Mouse (Mus musculus) adrenal gland, adult 18-20 months (tissue): Measurements from ENCODE around the gene Slc6a21. TPM values are rescaled to one million over a fixed set of nuclear protein-coding genes. Genes with fewer than 3 reads are reported as not detected.
"Not testable (repeated sequence)": the region's sequence is repeated elsewhere in the genome, so short reads cannot be mapped to it uniquely, and the experiment has no call there.

Source experiments
- DNase-seq, 2 experiments: peaks; one replicate each; pipeline ENCODE4 v3.0.0; 2021 to 2022; ENCODE audit warnings: low spot score in 2 of 2
- total RNA-seq, 2 experiments: library from RNA; stranded (reverse); gene quantifications; 1 replicate in 1 of 2; 2 replicates in 1 of 2; pipeline ENCODE4 v1.2.3; 2021

The Slc6a21 gene
- total RNA-seq, 2 experiments from 2014 or later, result 0.19 TPM; not detected in 1

DNA sequence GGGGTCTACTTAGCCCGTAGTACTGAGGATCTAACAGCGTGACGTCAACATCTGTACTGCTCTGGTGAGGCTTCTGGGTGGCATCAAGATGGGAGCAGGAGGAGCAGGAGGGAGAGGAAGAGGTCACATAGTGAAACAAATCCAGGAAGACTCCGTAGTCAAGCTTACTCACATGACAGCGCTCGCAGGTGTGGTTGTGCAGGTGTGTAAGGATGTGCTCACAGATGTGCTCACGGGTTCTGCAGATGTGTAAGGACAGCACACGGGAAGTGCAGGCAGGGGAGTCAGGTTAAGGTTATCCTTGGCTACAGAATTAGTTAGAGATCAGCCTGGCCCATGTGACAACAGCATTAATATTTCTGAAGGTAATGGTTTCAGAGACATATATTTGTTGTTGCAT lies 23.5 kb upstream of the Slc6a21 start:
- no peak for DNase-seq

DNA sequence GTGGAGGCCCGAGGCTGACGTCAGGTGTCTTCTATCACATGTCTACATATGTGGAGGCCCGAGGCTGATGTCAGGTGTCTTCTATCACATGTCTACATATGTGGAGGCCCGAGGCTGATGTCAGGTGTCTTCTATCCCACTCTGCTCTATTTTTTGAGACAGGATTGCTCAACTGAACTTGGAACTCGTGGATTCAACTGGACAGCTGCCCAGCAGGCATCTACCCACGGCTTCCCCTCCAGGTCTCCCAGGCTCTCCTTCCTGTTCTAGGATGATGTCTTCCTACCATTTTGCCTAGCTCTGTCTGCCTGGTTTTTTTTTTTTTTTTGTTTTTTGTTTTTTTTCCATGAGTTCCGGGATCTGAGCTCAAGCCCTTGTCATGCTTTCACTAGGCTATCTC lies 21.5 kb upstream of the Slc6a21 start:
- DNase-seq, result not testable (repeated sequence)

DNA sequence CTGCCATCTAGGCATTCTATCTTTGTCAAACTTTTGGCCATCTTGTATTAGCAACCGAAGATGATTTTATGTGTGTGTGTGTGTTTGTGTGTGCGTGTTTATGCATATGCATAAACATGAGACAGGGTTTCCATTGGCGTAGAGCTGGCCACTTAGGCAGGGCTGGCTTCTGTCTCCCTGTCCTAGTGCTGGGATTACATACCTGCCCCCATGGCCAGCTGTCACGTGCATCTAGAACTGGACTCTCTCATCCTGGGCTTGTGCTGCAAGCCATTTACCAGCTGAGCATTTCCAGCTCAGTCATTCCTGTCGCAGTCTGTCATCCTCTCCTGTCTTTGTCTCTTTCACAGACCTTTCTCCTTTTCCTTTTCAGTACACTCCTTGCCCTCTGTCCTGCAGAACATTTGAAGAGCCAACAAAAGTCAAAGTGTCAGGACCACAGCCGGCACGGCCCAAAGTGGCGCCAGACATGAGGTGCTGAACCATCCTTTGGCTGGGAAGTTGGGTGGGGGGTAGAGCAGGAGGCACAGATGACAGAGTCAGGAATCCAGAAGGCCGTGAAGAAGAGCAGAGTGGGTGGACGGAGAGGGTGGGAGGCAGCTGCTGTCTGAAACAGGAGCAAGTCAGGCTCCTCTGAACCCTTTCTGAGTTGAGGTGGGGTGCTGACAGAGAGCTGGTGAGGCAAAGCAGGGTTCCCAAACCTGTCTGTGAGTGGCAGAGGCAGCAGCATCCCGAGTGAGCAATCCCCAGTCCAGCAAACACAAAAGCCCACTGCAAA lies 20.1 kb upstream of the Slc6a21 start:
- no peak for DNase-seq

DNA sequence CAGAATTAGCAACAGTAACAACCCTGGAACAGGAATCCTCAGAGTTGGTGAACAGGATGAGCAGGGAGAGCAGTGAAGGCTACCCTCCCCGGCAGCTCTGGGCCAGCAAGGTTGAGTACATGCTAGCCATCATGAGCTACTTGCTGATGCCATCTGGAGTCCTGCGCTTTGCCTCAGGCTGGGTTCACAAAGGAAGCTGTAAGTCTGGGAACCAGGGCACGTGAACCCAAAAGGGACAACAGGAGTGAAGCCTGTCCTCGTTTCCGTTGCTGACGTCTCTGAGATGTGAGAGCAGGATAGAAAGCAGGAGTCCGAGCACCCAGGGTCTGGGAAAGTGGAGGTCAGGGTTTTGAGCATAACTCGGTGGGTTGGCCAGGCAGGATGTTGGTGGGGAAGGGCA lies 18.0 kb upstream of the Slc6a21 start:
- DNase-seq, result no peak

DNA sequence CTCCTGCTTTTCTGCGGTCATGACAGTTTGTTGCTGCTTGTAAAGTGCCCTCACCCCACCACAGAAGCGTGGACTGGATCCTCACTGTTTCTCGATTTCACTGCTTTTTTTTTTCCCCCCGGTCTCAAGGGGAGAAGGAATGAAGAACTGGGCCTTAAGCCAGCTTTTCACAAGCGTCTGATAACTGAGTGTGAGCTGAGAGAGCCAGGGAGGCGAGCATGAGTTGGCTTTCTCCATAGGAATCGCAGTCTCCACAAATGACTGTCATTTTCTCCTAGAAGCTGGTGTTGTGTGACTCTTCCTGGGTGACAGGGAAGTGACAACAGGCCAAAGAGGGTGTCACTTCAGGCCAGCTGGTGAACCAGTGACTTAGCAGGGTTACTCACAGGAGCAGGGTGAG lies 15.0 kb upstream of the Slc6a21 start:
- no peak for DNase-seq

DNA sequence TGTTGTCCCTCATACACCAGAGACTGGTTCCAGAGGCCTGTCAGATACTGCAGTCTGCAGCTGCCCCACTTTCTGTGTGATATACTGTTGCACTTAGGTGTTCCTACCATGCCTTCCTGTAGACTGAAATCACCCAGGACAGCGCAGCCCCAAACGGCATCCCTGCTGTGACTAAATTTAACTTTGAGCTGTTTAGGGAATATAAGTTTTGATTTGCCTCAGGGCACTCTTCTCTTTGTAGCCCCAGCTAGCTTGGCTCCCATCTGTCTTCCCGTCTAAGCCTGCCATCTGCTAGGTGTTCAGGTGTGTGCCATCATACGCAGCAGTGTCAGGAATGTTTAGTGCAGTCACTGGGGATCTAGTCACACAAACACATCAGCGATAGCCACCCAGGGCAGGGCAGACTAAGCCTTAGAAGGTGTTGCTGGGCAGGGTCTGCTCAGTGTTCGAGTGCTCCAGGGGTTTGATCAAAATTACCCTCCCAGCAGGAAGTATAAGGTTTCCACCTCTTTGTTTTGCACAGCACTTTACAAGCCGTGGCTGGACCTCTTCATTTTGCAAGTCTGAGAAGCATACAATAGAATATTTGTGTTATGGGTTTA lies 14.2 kb upstream of the Slc6a21 start:
- no peak for DNase-seq

DNA sequence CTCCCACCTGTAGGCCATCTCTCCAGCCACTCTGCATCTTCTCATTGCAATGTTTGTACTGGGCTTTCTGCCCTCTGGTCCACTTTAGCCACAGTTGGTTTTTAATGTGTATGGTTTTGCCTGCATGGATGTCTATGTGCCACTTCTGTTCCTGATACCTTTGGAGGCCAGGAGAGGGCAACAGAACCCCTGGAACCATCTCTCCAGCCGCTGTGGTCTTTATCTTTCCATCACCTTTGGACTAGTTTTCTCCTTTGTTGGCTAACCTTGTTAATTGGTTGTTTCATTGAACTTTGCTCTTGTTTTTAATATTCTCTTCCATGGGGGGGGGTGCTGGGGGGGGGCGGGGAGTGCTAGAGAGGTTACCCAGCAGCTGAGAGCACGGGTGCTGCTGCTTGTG lies 13.0 kb upstream of the Slc6a21 start:
- no peak for DNase-seq

DNA sequence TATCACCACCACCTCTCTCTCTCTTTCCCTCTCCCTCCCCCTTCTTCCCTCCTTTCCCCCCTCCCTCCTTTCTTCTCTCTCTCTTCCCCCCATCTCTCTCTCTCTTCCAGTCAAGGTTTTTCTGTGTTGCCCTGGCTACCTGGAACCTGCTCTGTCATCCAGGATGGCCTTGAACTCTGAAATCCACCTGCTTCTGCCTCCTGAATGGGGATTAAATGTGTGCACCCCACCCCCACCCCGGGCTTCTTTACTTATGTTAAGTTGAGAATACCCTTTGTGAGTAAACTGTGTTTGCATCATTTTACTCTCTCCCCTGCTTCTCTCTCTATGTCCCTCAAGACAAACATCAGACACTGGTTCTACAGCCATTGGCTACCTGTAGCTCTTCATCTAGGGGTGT lies 11.8 kb upstream of the Slc6a21 start:
- DNase-seq, result no peak

DNA sequence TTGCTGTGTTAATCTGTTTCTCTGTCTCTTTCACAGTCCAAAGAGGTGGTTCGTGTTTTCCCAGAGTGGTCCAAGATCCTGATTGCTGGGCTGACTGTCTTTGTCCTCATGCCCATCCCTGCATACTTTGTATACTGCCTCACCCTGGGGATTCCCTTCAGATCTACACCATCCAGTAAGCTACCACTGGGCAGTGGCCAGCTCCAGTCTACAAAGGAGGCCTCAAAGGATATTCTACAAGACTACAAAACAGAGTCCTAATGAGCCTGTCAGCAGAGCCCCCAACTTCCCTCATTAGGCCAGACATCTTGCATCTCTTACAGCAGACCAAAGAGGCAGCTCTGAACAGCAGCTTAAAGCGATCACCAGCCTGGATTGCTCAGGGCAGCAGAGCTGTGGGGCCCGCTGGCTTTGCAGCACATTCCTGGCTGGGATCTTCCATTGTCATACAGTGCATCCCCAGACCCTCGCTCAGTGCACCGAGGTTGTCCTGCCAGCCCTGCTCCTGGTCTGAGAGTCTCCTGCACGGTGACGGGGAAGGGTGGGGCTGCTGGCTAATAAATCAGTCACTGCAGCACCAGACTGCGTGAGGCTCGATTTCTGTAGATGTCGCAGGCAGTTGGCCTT lies 4.4 kb upstream of the Slc6a21 start:
- no peak for DNase-seq

DNA sequence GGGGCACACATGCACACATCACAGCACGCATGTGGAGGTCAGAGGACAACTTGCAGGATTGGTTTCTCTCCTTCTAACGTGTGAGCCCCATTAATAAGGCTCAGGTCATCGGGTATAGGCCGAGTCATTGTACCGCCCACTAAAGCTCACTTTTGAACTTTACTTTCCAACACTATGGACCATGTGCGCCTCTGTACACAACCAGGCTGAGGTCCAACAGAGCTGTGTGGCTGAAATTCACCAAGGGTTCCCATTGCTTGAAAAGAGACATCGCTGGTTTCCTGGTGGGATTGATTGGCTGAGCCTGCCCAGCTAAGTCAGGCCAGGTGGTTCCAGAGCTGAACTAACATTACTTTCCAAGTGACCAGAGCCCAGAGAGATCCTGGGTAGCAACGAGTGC lies 3.6 kb upstream of the Slc6a21 start:
- no peak for DNase-seq

DNA sequence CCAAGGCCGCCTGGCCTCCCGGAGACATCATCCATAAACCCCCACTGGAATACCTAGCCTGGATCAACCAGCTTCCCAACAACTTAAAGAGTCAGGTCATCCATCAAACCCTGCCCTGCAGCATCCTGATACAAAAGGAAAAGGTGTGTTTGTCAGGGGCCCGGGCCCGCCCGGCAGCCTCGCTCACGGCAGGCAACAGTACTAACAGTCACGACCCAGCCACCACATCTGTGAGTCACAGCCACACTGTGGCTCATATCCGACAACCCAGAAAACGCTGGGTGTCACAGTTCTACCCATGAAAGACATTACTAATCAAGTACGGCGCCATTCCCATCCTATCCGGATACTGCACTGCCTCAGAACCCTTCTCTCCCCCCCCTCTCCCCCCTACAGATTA lies 9.2 kb downstream of the Slc6a21 start:
- DNase-seq, result no peak

DNA sequence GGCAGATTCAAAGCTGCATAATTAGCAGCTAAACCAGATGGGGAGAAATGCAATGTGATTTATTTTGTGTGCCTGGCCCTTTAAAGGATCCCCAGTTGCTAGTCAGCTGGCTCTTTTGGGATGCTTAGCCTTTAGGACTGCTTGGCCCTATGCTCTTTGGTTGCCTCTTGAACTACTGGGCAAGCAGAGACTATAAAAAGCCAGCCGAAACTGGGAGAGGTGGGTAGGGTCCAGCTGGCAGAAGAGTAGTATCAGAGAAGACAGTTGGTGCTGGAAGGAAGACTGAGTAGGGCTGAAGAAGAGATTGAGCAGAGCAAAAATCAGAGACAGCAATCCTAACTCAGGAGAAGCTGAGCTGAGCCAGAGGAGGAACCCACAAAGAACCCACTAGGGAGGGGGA lies 19.3 kb downstream of the Slc6a21 start:
- no peak for DNase-seq

DNA sequence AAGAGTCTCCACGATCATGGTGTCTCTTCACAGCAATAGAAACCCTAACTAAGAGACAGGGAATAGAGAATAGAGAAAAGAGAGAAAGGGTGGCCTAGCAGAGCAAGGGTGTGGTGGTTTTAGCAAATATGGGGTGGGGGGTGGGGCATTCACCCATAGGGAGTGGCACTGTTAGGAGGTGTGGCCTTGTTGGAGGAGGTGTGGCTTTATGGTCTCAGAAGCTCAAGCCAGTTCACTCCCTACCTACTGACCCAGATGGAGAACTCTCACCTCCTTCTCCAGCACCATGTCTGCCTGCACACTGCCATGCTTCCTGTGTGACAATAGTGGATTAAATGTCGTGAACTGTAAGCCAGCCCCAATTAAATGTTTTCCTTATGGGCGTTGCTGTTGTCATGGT lies 20.2 kb downstream of the Slc6a21 start:
- DNase-seq, result no peak

DNA sequence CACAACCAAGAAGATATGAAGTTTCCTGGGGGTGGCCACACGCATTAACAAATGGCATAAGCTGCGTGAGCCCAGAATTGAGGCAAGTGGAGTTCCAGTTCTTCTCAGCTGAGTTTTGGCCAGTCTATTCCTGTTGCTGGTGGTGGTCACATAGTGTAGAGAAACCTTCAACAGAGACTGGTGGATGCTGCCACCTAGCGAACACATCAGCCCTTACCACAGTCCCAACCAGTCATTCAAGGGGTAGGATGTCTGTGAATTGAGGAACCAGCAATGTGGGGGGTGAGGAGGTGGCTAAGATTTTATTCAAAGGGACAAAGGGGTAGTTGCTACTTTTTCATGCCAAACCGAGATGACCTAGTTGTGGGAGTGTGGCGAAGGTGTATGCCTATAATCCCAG lies 22.4 kb downstream of the Slc6a21 start:
- no peak for DNase-seq

DNA sequence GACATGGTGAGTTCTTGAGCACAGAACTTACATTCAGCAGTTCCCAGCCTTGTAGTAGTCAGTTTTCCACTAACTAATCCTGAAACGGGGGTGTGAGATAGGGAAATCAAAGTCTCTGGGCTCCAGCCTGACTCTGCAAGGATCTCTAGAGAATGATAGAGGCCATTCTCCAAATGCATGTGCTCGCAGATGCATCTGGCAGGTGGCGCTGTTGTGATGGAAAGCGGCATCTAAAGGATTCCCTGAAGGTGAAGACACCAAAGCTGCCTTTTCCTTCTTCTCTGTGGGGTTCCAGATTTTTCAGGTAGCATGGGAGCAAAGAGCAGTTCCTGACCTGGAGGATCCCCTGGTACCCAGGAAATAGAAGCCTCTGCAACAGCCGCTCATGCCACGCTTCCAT lies 23.0 kb downstream of the Slc6a21 start:
- DNase-seq, result peak; percentile 59 to 71

DNA sequence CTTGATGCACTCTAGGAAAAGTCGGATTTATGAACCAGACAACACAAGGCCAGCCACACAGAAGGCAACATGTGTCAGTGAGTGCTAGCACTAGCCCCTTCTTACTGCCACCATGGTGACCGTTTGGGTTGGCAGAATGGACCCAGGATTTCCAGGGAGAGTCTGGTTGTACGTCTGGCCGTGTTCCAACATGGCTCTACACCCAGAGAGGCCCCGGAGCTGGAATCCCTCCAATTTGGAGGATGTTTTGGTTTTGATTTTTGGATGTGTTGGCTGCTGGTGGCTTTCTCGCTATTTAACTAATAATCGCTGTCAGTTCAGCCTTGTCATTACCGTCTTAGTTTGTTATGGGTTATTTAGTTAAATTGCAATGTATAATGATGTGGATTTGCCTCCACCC lies 25.3 kb downstream of the Slc6a21 start:
- DNase-seq, result no peak

DNA sequence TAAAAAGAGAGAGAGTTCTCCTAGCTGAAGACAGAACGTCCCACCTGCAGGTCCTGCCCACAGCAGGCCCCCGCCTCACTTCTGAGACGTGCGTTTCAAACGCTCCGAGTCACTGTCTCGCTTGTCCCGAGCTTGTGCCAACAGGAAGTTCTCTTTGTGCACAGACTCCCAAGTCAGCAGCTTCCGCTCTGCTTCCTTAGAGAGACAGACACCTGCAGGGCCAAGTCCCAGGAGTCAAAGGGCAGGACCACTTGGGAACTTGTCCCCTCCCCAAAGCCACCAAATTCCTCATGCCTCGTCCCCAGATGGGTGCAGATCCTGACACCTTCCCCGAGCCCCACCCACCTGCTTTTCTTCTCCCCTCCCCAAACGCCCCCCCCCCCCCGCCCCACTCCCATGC lies 27.6 kb downstream of the Slc6a21 start:
- no peak for DNase-seq

DNA sequence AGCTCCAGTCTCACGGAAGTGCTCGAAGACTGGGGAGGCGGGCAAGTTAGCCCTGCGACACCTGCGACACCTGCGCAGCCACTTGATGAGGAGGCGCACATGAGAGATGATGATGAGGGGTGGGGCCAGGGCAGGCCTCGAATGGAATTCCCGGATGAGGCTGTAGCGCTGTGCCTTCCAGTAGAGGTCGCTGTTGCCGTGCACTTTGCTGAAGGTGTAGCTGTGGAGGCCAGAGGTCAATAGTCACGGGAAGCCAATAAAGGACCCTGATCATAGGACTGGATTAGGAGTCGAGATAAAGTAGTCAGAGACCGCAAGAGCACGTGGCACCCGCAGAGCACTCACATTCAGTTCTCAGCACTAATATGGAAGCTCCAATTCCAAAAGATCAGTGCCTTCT lies 28.0 kb downstream of the Slc6a21 start:
- DNase-seq, result peak; percentile 46 to 61

DNA sequence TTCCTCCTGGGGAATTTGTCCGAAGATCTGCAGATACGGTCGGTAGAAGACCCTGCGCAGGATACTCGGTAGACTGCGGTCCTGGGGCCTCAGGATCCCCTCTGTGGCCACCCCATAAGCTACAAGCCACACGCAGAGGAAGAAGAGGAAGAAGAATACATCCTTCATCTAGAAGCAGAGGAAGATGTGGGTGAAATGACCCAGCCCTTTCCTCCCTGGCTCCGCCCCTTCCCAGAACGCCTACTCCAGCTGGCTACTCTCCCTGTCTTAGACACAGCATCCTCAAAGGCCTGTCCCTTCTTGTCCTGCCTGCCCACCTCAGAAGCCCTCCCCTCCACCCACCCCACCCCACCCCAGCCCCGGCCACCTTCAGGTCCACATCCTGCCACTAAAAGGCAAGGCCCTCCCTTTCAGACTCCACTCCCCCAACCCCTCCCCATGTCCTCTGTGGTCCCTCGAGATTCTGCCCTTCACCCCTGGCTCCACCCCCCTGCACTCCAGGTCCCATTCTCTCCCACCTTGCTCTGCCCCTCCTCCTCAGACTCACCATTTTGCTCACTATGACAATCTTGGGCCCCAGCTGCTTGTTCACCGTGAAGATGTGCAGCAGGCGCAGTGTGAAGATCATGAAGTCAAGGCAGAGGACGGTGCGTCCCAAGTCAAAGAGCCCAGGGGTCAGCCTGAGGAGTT lies 31.4 kb downstream of the Slc6a21 start:
- DNase-seq, result peak in 1 of 2 experiments; percentile 18

DNA sequence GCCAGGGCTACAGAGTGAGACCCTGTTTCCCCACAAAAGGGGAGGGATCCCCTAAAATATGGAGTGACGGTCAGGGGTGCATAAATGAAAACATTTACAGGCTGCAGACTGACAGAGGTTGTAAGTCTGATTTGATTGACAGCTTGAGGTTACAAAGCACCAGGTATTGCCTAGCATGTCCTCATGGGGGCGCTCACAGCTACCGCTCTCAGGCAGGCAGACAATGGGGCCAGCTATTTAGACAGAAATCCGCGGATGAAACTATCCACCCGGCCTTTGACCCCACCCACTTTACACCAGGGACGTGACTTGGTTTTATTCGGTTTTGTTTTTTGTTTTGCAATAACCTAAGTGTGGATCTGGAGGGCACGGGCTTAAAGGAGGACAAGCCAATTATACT lies 32.1 kb downstream of the Slc6a21 start:
- DNase-seq, result peak; percentile 18 to 54

DNA sequence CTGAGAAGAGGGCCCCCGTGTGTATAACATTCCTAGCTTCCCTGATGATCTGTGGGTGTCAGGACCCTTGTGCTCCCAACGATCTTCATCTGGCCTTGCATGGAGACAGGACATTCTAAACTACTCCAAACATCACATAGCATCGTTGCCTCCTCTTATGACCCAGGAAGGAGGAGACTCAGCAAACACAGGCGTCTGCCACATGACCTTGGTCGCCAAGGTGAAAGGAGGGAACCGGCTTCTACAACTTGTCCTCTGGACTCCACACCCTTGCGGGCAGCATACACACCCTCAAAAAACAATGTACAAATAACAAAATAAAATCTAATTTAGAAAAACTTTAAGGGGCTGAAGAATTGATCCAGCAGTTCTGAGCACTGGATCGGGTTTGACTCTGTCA lies 34.7 kb downstream of the Slc6a21 start:
- no peak for DNase-seq
